ENCODE assay signal across 8 mouse cellular contexts in genomic region chr2:153240701-153241235, GRCm38 (mm10). TPM values are rescaled to one million over a fixed set of nuclear protein-coding genes. Genes with fewer than 3 reads are reported as not detected.
DNase-seq lines count a peak whose midpoint lies in the region; ATAC-seq lines count a peak whose summit lies in the region.

No protein-coding gene starts in this region.

- H3K4me2 ChIP-seq in heart, embryonic 11.5 days: peak overlapping the region; percentile 97
- H3K4me2 ChIP-seq in forebrain, embryonic 16.5 days (ENCODE audit: low read length): peak overlapping the region; percentile 83
- peak overlapping the region; percentile 95 for H3K4me2 ChIP-seq in midbrain, embryonic 11.5 days

- H3K4me3 ChIP-seq in heart, embryonic 11.5 days (ENCODE audit: low read depth, low read length): peak overlapping the region; percentile 99
- H3K4me3 ChIP-seq in forebrain, embryonic 16.5 days (replicated peaks; ENCODE audit: low read length): peak overlapping the region; percentile 72
- H3K4me3 ChIP-seq in midbrain, embryonic 11.5 days (ENCODE audit: low read depth, low read length): peak overlapping the region; percentile 98

- peak; percentile 75 for ATAC-seq in heart, embryonic 11.5 days (replicated peaks; ENCODE audit: insufficient number of reproducible peaks, low FRiP score, low TSS enrichment)
- peak; percentile 75 for ATAC-seq in forebrain, embryonic 16.5 days
- ATAC-seq in midbrain, embryonic 11.5 days (ENCODE audit: low FRiP score): no peak; the same call in 1 of the 2 replicates

- peak overlapping the region; percentile 99 for H3K9ac ChIP-seq in heart, embryonic 11.5 days (ENCODE audit: low read depth, low read length)
- peak overlapping the region; percentile 98 for H3K9ac ChIP-seq in forebrain, embryonic 16.5 days (replicated peaks; ENCODE audit: low read depth, low read length)
- peak overlapping the region; percentile 99 for H3K9ac ChIP-seq in midbrain, embryonic 11.5 days (ENCODE audit: low read length)

- intact Hi-C loops in heart, postnatal 36 days (cut with DNase I): loop anchor here (2.0 to 5.0 kb wide), 4 partner anchors 80 to 207 kb away; partner anchors contain the start of gene Tm9sf4

- H3K4me1 ChIP-seq in heart, embryonic 11.5 days (ENCODE audit: control insufficient read depth, insufficient read depth, low read length): peaks cover 35% of the 10 kb centered on the region
- peaks cover 27% of the 10 kb centered on the region for H3K4me1 ChIP-seq in forebrain, embryonic 16.5 days (replicated peaks; ENCODE audit: control insufficient read depth, insufficient read depth, low read length)
- peaks cover 22% of the 10 kb centered on the region for H3K4me1 ChIP-seq in midbrain, embryonic 11.5 days (ENCODE audit: control insufficient read depth, insufficient read depth, low read length)

- peaks cover 3% of the 10 kb centered on the region; the same call in 1 of the 2 replicates for H3K36me3 ChIP-seq in heart, embryonic 11.5 days (ENCODE audit: control insufficient read depth, insufficient read depth, low read length)
- 0 out of 2 replicates have a peak, but pooled peaks cover 4% of the 10 kb centered on the region for H3K36me3 ChIP-seq in forebrain, embryonic 16.5 days (ENCODE audit: control insufficient read depth, insufficient read depth)
- H3K36me3 ChIP-seq in midbrain, embryonic 11.5 days (ENCODE audit: control insufficient read depth, insufficient read depth, low read length): peaks cover 9% of the 10 kb centered on the region

- H3K27ac ChIP-seq in heart, embryonic 11.5 days (ENCODE audit: low read depth, low read length): peak overlapping the region; percentile 98
- H3K27ac ChIP-seq in forebrain, embryonic 16.5 days (ENCODE audit: low read length): peak overlapping the region; percentile 87
- H3K27ac ChIP-seq in midbrain, embryonic 11.5 days (ENCODE audit: low read depth, low read length): peak overlapping the region; percentile 78

- H3K9me3 ChIP-seq in heart, embryonic 11.5 days (replicated peaks; ENCODE audit: control insufficient read depth, low read length): no peaks in the 10 kb centered on the region
- no peaks in the 10 kb centered on the region for H3K9me3 ChIP-seq in forebrain, embryonic 16.5 days (ENCODE audit: control insufficient read depth, low read length)
- no peaks in the 10 kb centered on the region for H3K9me3 ChIP-seq in midbrain, embryonic 11.5 days (ENCODE audit: control insufficient read depth, low read length)

- under 1% methylated on average over 22 of the region's 33 CpGs for WGBS in heart, embryonic 11.5 days (ENCODE audit: insufficient replicate concordance)
- under 1% methylated on average over 33 of the region's 33 CpGs for WGBS in forebrain, embryonic 16.5 days
- WGBS in midbrain, embryonic 11.5 days: under 1% methylated on average over 33 of the region's 33 CpGs

- H3K27me3 ChIP-seq in heart, embryonic 11.5 days (ENCODE audit: control insufficient read depth, insufficient read depth, low read length): no peaks in the 10 kb centered on the region
- H3K27me3 ChIP-seq in forebrain, embryonic 16.5 days (replicated peaks; ENCODE audit: control insufficient read depth, insufficient read depth, low read length): no peaks in the 10 kb centered on the region
- no peaks in the 10 kb centered on the region for H3K27me3 ChIP-seq in midbrain, embryonic 11.5 days (ENCODE audit: control insufficient read depth, insufficient read depth, low read length)

- DNase-seq in heart, postnatal 36 days: no peak
- peak; percentile 16 for DNase-seq in adrenal gland, adult 8-10 months
- DNase-seq in kidney, postnatal 14 days: peak; percentile 21
- DNase-seq in midbrain, embryonic 11.5 days (ENCODE audit: low spot score, missing footprints): peak; percentile 94
- DNase-seq in thymus, postnatal 0 days (ENCODE audit: low spot score): peak; percentile 59
- no peak for DNase-seq in right cerebral cortex, postnatal 14 days

RNA-seq across cellular contexts. Expression of gene Plagl2, which starts 0.5 kb away (rescaled TPM):
- 22.6 and 25.3 TPM in 2 replicates for polyA plus RNA-seq in heart, embryonic 11.5 days (2014; fragmentation: Nextera tagmentation; extraction: Ambion mirVana)
- total RNA-seq in heart, postnatal 36 days (2021): 1 to 10 TPM; 4.0 to 4.2 TPM
- total RNA-seq in adrenal gland, adult 8-10 months (2022): 10 to 100 TPM in 2 of 4 experiments, 1 to 10 TPM in 2; 9.0 to 14.0 (median 11.6) TPM
- 6.4 and 6.9 TPM in 2 replicates for polyA plus RNA-seq in forebrain, embryonic 16.5 days (2015; fragmentation: Nextera tagmentation; extraction: Ambion mirVana)
- 31.5 and 35.3 TPM in 2 replicates for polyA plus RNA-seq in midbrain, embryonic 11.5 days (2014; fragmentation: Nextera tagmentation; extraction: Ambion mirVana)
- polyA plus RNA-seq in thymus, postnatal 0 days (2015; fragmentation: Nextera tagmentation; extraction: Ambion mirVana): 12.1 and 14.5 TPM in 2 replicates

RNA-seq across cellular contexts. Expression of gene Pofut1, which starts 0.6 kb away (rescaled TPM):
- 5.8 and 6.6 TPM in 2 replicates for polyA plus RNA-seq in heart, embryonic 11.5 days (2014; fragmentation: Nextera tagmentation; extraction: Ambion mirVana)
- 10 to 100 TPM; 13.7 to 14.6 TPM for total RNA-seq in heart, postnatal 36 days (2021)
- 10 to 100 TPM; 74.6 to 88.0 (median 79.3) TPM for total RNA-seq in adrenal gland, adult 8-10 months (2022)
- 4.1 and 6.3 TPM in 2 replicates for polyA plus RNA-seq in forebrain, embryonic 16.5 days (2015; fragmentation: Nextera tagmentation; extraction: Ambion mirVana)
- 6.4 and 7.2 TPM in 2 replicates for polyA plus RNA-seq in midbrain, embryonic 11.5 days (2014; fragmentation: Nextera tagmentation; extraction: Ambion mirVana)
- polyA plus RNA-seq in thymus, postnatal 0 days (2015; fragmentation: Nextera tagmentation; extraction: Ambion mirVana): 2.7 and 4.6 TPM in 2 replicates

RNA-seq across cellular contexts. Expression of gene Tspyl3, which starts 15.5 kb away (rescaled TPM):
- polyA plus RNA-seq in heart, embryonic 11.5 days (2014; fragmentation: Nextera tagmentation; extraction: Ambion mirVana): 4.8 and 5.6 TPM in 2 replicates
- 1 to 10 TPM; 1.0 to 1.6 TPM for total RNA-seq in heart, postnatal 36 days (2021)
- 1 to 10 TPM; 3.5 to 5.0 (median 3.9) TPM for total RNA-seq in adrenal gland, adult 8-10 months (2022)
- polyA plus RNA-seq in forebrain, embryonic 16.5 days (2015; fragmentation: Nextera tagmentation; extraction: Ambion mirVana): 35.0 and 40.0 TPM in 2 replicates
- 6.2 and 6.6 TPM in 2 replicates for polyA plus RNA-seq in midbrain, embryonic 11.5 days (2014; fragmentation: Nextera tagmentation; extraction: Ambion mirVana)
- 24.0 and 25.6 TPM in 2 replicates for polyA plus RNA-seq in thymus, postnatal 0 days (2015; fragmentation: Nextera tagmentation; extraction: Ambion mirVana)

RNA-seq across cellular contexts. Expression of gene Kif3b, which starts 50.4 kb away (rescaled TPM):
- polyA plus RNA-seq in heart, embryonic 11.5 days (2014; fragmentation: Nextera tagmentation; extraction: Ambion mirVana): 3.6 TPM in 2 replicates
- 1 to 10 TPM; 7.3 to 8.9 TPM for total RNA-seq in heart, postnatal 36 days (2021)
- total RNA-seq in adrenal gland, adult 8-10 months (2022): 10 to 100 TPM; 28.7 to 34.4 (median 32.1) TPM
- polyA plus RNA-seq in forebrain, embryonic 16.5 days (2015; fragmentation: Nextera tagmentation; extraction: Ambion mirVana): 21.9 and 24.1 TPM in 2 replicates
- 7.5 and 9.4 TPM in 2 replicates for polyA plus RNA-seq in midbrain, embryonic 11.5 days (2014; fragmentation: Nextera tagmentation; extraction: Ambion mirVana)
- polyA plus RNA-seq in thymus, postnatal 0 days (2015; fragmentation: Nextera tagmentation; extraction: Ambion mirVana): 6.5 and 7.3 TPM in 2 replicates

Comparison
In these comparisons a context has a peak if more than half of its experiments do, and no peak if none do; other contexts are left out.
1. DNase-seq: peak in adrenal gland, adult 8-10 months (single experiment), kidney, postnatal 14 days (single experiment), midbrain, embryonic 11.5 days (single experiment) and thymus, postnatal 0 days (single experiment); none in heart, postnatal 36 days (0 of 2) and right cerebral cortex, postnatal 14 days (single experiment).
2. Peak in every context shown above with its lines, with median percentiles within 50 percentile points of each other: H3K27ac ChIP-seq, H3K4me2 ChIP-seq, H3K4me3 ChIP-seq and H3K9ac ChIP-seq.